Mouse (Mus musculus): ENCODE measurements at regions not wholly inside any gene's neighbourhood (a gene's known extent, or its start where the extent isn't known, plus 50 kb on each side); places are given as distances from the start of the nearest gene placed in this dataset.

- TF ChIP-seq CTCF (conservative IDR thresholded peaks at IDR 0.05; ENCODE audit: low read length) (no peak), NANOG (IDR thresholded peaks at IDR 0.05; ENCODE audit: borderline replicate concordance, low read length) (no peak), POU5F1 (IDR thresholded peaks at IDR 0.05; ENCODE audit: borderline replicate concordance, low read length) (no peak)
These were observed 262.5 kb upstream of the Ddx18 start for GRCm38 (mm10) chr1:121830242-121830641.

All from E14TG2a.4 (cell line).